Mouse (Mus musculus): ENCODE results near the gene Fntb.

DNA sequence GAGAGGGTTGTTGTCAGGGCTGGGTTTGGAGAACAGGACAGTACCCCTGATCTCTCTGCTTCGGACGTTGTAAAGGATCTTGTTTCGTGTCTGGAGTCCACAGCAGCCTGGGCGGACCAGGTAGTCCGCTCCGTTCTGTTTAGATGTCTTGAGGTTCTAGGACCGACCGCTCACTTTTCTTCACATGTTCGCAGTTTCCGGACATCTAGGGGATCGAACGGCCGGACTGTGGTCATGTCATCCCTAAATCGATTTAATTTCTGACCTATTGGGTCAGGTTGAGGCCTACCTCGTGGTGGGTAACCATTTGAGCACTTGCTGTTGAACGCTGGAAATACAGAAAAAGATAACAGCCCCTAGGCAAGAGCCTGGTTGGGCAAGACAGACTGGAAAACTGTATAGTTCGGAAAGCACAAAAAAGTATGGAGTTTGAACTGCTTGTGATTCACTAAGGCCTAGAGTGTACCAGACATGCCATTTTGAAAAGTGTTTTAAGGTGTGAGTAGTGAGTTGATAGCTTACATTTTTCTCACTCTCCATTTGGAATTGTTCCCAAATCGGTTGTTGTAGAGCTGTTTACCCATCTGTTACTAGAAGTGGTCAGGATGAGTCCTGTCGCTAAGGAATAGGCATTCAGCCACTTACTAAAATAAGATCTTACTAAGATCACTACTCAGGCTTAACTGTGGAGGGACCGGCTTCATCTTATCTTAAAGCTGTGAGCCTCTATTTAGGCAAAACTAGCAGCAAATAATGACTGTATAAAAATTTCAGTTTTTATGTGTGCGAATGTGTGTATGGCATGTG, 72.7 kb downstream of the Fntb start:
- TF ChIP-seq CTCF (IDR thresholded peaks at IDR 0.05; ENCODE audit: low read depth, low read length), result no peak
- TF ChIP-seq POLR2A (IDR thresholded peaks at IDR 0.05; ENCODE audit: insufficient read depth, low read length), result no peak

All from ES-Bruce4 (cell line).